Mouse (Mus musculus) hindbrain, embryonic 12.5 days (tissue): ENCODE data around the gene Plcb2. TPM values are rescaled to one million over a fixed set of nuclear protein-coding genes. Genes with fewer than 3 reads are reported as not detected.

Experiments
- ATAC-seq: fragments of 200-750 bp; cut with Nextera tagmentation; 2 replicates; pipeline ENCODE4 v1.8.0; 2017; ENCODE audit warnings: moderate TSS enrichment; ENCODE audit not compliant: low FRiP score
- H3K27ac ChIP-seq: fragments of 300-500 bp; sonication (generic); 2 replicates; pipeline ENCODE4 v1.5.1; 2016; ENCODE audit warnings: mild to moderate bottlenecking
- H3K27me3 ChIP-seq: fragments of 300-500 bp; sonication (generic); 2 replicates; pipeline ENCODE4 v1.6.1; 2016; ENCODE audit warnings: mild to moderate bottlenecking
- H3K36me3 ChIP-seq: fragments of 300-500 bp; sonication (generic); 2 replicates; pipeline ENCODE4 v1.6.1; 2016; ENCODE audit warnings: mild to moderate bottlenecking
- H3K4me1 ChIP-seq: fragments of 300-500 bp; sonication (generic); 2 replicates; pipeline ENCODE4 v1.6.1; 2016
- H3K4me2 ChIP-seq: fragments of 300-500 bp; sonication (generic); replicated peaks from 2 replicates; pipeline ENCODE4 v1.6.1; 2016; ENCODE audit warnings: mild to moderate bottlenecking
- H3K4me3 ChIP-seq: fragments of 300-500 bp; sonication (generic); 2 replicates; pipeline ENCODE4 v1.5.1; 2016; ENCODE audit warnings: mild to moderate bottlenecking
- H3K9ac ChIP-seq: fragments of 300-500 bp; sonication (generic); 2 replicates; pipeline ENCODE4 v1.6.1; 2016; ENCODE audit warnings: mild to moderate bottlenecking, moderate library complexity
- H3K9me3 ChIP-seq: fragments of 300-500 bp; sonication (generic); replicated peaks from 2 replicates; pipeline ENCODE4 v1.6.1; 2016; ENCODE audit warnings: mild to moderate bottlenecking
- WGBS: fragments of 180-500 bp; shearing (Covaris S2); methylation state at CpG from one replicate; pipeline ENCODE4 v1.1.7; 2016; 5-methylcytosine and 5-hydroxymethylcytosine counted together
- polyA plus RNA-seq: library from polyadenylated mRNA; unstranded; fragments of >200 nt; fragmentation: Nextera tagmentation; extraction: Ambion mirVana; gene quantifications from 2 replicates; pipeline ENCODE4 v1.2.1, GENCODE M21; 2016

Gene Plcb2
- polyA plus RNA-seq, 1 experiment from 2014 or later, result 0.44 TPM

DNA sequence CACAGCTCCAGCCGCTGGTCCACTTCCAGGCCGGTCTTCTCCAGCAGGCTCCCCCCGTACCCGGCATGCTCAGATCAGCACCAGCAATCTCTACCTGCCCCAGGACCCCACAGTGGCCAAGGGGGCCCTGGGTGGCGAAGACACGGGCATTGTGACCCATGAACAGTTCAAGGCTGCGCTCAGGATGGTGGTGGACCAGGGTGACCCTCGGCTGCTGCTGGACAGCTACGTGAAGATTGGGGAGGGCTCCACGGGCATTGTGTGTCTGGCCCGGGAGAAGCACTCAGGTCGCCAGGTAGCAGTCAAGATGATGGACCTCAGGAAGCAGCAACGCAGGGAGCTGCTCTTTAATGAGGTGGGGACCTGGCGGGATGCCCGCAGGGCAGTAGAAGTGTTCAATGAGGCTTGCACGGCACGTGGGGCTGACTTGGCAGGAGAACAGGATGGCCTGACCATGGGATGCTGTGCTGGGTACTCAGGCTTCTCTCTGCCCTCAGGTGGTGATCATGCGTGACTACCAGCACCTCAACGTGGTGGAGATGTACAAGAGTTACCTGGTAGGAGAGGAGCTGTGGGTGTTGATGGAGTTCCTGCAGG is 34.8 kb downstream of the Plcb2 start:
- WGBS, result 86% methylated on average over 19 of the region's 19 CpGs
- ATAC-seq, result no peak

GRCm38 (mm10) chr2:118689875-118690274 is 38.4 kb downstream of the Plcb2 start:
- Histone ChIP-seq H3K9ac (no peak overlapping the region), H3K4me1 (no peaks in the 10 kb centered on the region), H3K4me3 (no peak overlapping the region), H3K36me3 (no peaks in the 10 kb centered on the region), H3K27me3 (peaks cover 16% of the 10 kb centered on the region), H3K9me3 (no peaks in the 10 kb centered on the region), H3K27ac (no peak overlapping the region), H3K4me2 (no peak overlapping the region)
- ATAC-seq, result no peak
- 73% methylated on average over 10 of the region's 10 CpGs for WGBS

More for the DNA sequence above, 34.8 kb downstream of the Plcb2 start:
- Histone ChIP-seq H3K9ac (no peak overlapping the region), H3K36me3 (no peaks in the 10 kb centered on the region), H3K4me1 (peaks cover 2% of the 10 kb centered on the region; the same call in 1 of the 2 replicates), H3K27me3 (peaks cover 38% of the 10 kb centered on the region), H3K9me3 (no peaks in the 10 kb centered on the region), H3K4me3 (no peak overlapping the region), H3K27ac (no peak overlapping the region), H3K4me2 (no peak overlapping the region)

- Histone ChIP-seq H3K36me3 (no peaks in the 10 kb centered on the region), H3K9me3 (no peaks in the 10 kb centered on the region), H3K27me3 (peaks cover 9% of the 10 kb centered on the region; the same call in 1 of the 2 replicates), H3K4me1 (no peaks in the 10 kb centered on the region), H3K4me3 (no peak overlapping the region), H3K9ac (no peak overlapping the region), H3K4me2 (no peak overlapping the region), H3K27ac (no peak overlapping the region)
- ATAC-seq, result no peak
- 88% methylated on average over 3 of the region's 3 CpGs for WGBS
Measured at GRCm38 (mm10) chr2:118687791-118688190, 40.4 kb downstream of the Plcb2 start.

- Histone ChIP-seq H3K9me3 (no peaks in the 10 kb centered on the region), H3K36me3 (no peaks in the 10 kb centered on the region), H3K4me3 (no peak overlapping the region), H3K27ac (no peak overlapping the region), H3K4me2 (no peak overlapping the region), H3K27me3 (peaks cover 9% of the 10 kb centered on the region), H3K4me1 (no peaks in the 10 kb centered on the region), H3K9ac (no peak overlapping the region)
- ATAC-seq, result no peak
- 78% methylated on average over 8 of the region's 8 CpGs for WGBS
Measured at GRCm38 (mm10) chr2:118686693-118687092, 41.5 kb downstream of the Plcb2 start.

- ATAC-seq, result no peak
- Histone ChIP-seq H3K4me1 (no peaks in the 10 kb centered on the region), H3K9ac (no peak overlapping the region), H3K4me2 (no peak overlapping the region), H3K9me3 (no peaks in the 10 kb centered on the region), H3K27ac (no peak overlapping the region), H3K4me3 (no peak overlapping the region), H3K27me3 (peaks cover 20% of the 10 kb centered on the region), H3K36me3 (no peaks in the 10 kb centered on the region)
- WGBS, result 92% methylated on average over 4 of the region's 4 CpGs
Measured at GRCm38 (mm10) chr2:118685088-118685487, 43.1 kb downstream of the Plcb2 start.

- Histone ChIP-seq H3K4me1 (peaks cover under 1% of the 10 kb centered on the region), H3K4me3 (no peak overlapping the region), H3K9ac (no peak overlapping the region), H3K27ac (no peak overlapping the region), H3K9me3 (no peaks in the 10 kb centered on the region), H3K36me3 (no peaks in the 10 kb centered on the region), H3K4me2 (no peak overlapping the region), H3K27me3 (peaks cover 39% of the 10 kb centered on the region)
- WGBS, result 48% methylated on average over 8 of the region's 8 CpGs
- no peak for ATAC-seq
Measured at GRCm38 (mm10) chr2:118682544-118683260, 45.5 kb downstream of the Plcb2 start.

DNA sequence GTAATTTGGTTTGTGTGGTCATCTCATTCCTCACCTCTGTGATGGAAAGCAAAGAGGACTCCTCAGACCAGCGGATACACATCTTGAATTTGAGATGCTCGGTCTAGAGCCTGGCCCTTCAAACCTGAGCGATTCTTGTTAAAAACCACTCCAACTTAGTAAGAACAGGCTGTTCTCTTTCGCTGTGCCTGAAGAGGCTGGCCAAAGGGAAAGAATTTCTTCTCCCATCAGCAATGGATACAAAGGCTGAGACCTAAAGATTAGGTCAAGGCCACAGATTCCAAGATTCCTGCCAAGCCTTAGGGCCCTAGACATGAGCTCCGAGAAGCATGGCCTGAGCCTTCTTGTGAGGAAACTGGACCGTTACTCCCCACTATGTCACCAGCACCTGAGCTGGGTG is 47.3 kb downstream of the Plcb2 start:
- Histone ChIP-seq H3K27ac (no peak overlapping the region), H3K27me3 (peaks cover 52% of the 10 kb centered on the region), H3K9me3 (no peaks in the 10 kb centered on the region), H3K36me3 (no peaks in the 10 kb centered on the region), H3K4me3 (no peak overlapping the region), H3K4me2 (no peak overlapping the region), H3K9ac (no peak overlapping the region), H3K4me1 (peaks cover 14% of the 10 kb centered on the region)
- WGBS, result 91% methylated on average over 6 of the region's 6 CpGs
- no peak for ATAC-seq

- Histone ChIP-seq H3K9me3 (no peaks in the 10 kb centered on the region), H3K27me3 (peaks cover 64% of the 10 kb centered on the region), H3K4me1 (peaks cover 14% of the 10 kb centered on the region), H3K4me3 (no peak overlapping the region), H3K27ac (no peak overlapping the region), H3K4me2 (no peak overlapping the region), H3K36me3 (no peaks in the 10 kb centered on the region), H3K9ac (no peak overlapping the region)
- WGBS, result 81% methylated on average over 3 of the region's 3 CpGs
- no peak for ATAC-seq
Measured at GRCm38 (mm10) chr2:118679577-118679976, 48.7 kb downstream of the Plcb2 start.

DNA sequence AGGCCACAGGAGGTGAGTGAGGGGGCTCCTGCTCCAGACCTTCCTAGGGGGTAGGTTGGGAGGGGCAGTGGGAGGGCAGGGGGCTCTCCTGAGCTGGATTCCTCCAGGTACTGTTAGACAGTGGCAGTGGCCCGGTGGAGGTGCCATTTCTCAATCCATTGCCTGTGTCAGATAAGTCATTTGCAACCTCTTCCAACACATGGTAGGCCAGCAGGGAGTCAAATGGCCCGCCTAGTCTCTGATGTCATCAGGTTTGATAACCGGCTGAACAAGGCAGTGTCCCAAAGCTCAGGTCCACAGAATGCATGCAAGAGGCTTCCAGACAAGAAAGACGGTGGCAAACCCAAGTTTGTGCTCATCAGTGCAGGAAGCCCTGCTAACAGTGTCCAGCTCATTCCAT is 50.4 kb downstream of the Plcb2 start:
- ATAC-seq, result no peak
- Histone ChIP-seq H3K9ac (0 out of 2 replicates have a peak overlapping the region, but pooled peaks have one; percentile 59), H3K9me3 (no peaks in the 10 kb centered on the region), H3K4me3 (peak overlapping the region; percentile 52), H3K4me1 (peaks cover 14% of the 10 kb centered on the region), H3K27ac (no peak overlapping the region), H3K4me2 (peak overlapping the region; percentile 96), H3K27me3 (peaks cover 82% of the 10 kb centered on the region), H3K36me3 (no peaks in the 10 kb centered on the region)
- 13% methylated on average over 4 of the region's 4 CpGs for WGBS

DNA sequence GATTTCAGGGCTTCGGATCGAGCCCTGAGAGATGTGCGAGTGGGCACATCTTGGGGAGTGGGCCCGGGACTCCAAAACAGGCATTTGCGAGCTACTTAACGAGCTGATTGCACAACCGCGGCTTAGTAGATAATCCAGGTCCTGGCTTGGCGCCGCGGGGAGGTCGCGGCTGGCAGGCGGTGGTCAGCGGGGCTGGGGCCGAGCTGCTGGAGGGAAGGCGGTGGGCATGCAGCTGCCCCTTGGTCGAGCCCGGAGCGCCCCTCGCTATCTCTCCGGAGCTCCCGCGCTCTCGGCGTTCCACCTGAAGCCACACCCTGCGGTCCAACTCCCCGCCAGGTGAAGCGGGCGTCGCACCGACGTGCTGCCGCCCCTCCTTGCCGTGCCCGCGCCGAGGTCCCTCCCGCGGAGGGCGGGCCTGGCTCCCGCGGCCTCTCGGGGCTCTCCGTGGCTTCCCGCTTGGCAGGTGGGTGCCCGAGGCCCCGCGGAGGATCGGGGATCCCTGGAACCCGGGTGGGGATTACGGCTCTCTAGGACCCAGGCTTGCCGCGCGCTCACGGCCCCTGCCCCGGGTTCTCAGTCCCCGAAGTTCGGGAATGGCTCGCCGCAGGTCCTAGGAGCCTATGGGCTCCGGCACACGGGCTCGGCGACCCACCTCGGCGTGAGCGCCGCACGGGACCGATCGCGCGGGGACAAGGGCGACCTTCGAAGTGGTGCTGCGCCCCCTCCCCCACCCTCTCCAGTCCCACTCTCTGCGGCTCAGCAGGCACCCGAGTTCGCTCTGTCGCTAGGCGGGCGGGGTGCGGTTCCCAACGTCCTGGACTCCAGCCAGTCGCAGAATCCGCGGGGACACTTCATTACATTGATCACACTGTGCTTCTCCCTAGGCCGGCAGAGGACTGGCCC is 51.1 kb downstream of the Plcb2 start:
- under 1% methylated on average over 84 of the region's 89 CpGs for WGBS
- no peaks in the 10 kb centered on the region for H3K36me3 ChIP-seq
- no peak overlapping the region for H3K27ac ChIP-seq
- ATAC-seq, result peak; percentile 33; the same call in 1 of the 2 replicates
- H3K4me3 ChIP-seq, result peak overlapping the region; percentile 52
- peaks cover 14% of the 10 kb centered on the region for H3K4me1 ChIP-seq
- H3K4me2 ChIP-seq, result peak overlapping the region; percentile 96
- H3K9me3 ChIP-seq, result no peaks in the 10 kb centered on the region
- H3K27me3 ChIP-seq, result peaks cover 86% of the 10 kb centered on the region
- peak overlapping the region; percentile 59 for H3K9ac ChIP-seq

GRCm38 (mm10) chr2:118674500-118674899 is 53.7 kb downstream of the Plcb2 start:
- Histone ChIP-seq H3K4me3 (no peak overlapping the region), H3K36me3 (no peaks in the 10 kb centered on the region), H3K27me3 (peaks cover 73% of the 10 kb centered on the region), H3K4me1 (peaks cover 14% of the 10 kb centered on the region), H3K9me3 (no peaks in the 10 kb centered on the region), H3K9ac (no peak overlapping the region), H3K27ac (no peak overlapping the region), H3K4me2 (no peak overlapping the region)
- WGBS, result 18% methylated on average over 7 of the region's 7 CpGs
- no peak for ATAC-seq
